Mouse (Mus musculus) bone marrow, adult 2 months (tissue): ENCODE measurements around the gene Cmtm8. TPM values are rescaled to one million over a fixed set of nuclear protein-coding genes. Genes with fewer than 3 reads are reported as not detected.

Experiments used
- H3K27ac ChIP-seq: fragments of 200-500 bp; 2 replicates; pipeline ENCODE4 v1.5.1; 2012; ENCODE audit warnings: low read depth, mild to moderate bottlenecking, control low read depth, inconsistent platforms, low read length; ENCODE audit not compliant: control insufficient read depth, poor library complexity, insufficient read depth
- H3K4me1 ChIP-seq: fragments of 200-500 bp; 2 replicates; pipeline ENCODE4 v1.6.1; 2011; ENCODE audit warnings: low read length; ENCODE audit not compliant: control insufficient read depth, insufficient read depth
- H3K4me3 ChIP-seq: fragments of 200-500 bp; replicated peaks from 2 replicates; pipeline ENCODE3; 2011; ENCODE audit warnings: mild to moderate bottlenecking, low read depth, low read length, control low read depth; ENCODE audit not compliant: control insufficient read depth
- CTCF ChIP-seq: fragments of 200-500 bp; IDR thresholded peaks from 2 replicates; pipeline ENCODE4 v1.5.1; 2011; ENCODE audit warnings: low read length, control low read depth; ENCODE audit not compliant: control insufficient read depth, insufficient read depth
- POLR2A ChIP-seq: fragments of 200-500 bp; IDR thresholded peaks from 2 replicates; pipeline ENCODE4 v1.6.1; 2011; ENCODE audit warnings: low read depth, mild to moderate bottlenecking, control low read depth, low read length, borderline replicate concordance; ENCODE audit not compliant: control insufficient read depth
- WGBS: fragments of 180-500 bp; shearing (Covaris S2); methylation state at CpG from one replicate; pipeline ENCODE4 v1.1.7; 2018; 5-methylcytosine and 5-hydroxymethylcytosine counted together
- polyA plus RNA-seq: library from polyadenylated mRNA; stranded (reverse); fragments of >200 nt; gene quantifications from 2 replicates; pipeline ENCODE4 v1.2.4, GENCODE M21; 2011; ENCODE audit warnings: low replicate concordance; ENCODE audit not compliant: missing spikeins, insufficient read depth, insufficient read length

Gene Cmtm8
- polyA plus RNA-seq, 1 experiment: not detected

DNA sequence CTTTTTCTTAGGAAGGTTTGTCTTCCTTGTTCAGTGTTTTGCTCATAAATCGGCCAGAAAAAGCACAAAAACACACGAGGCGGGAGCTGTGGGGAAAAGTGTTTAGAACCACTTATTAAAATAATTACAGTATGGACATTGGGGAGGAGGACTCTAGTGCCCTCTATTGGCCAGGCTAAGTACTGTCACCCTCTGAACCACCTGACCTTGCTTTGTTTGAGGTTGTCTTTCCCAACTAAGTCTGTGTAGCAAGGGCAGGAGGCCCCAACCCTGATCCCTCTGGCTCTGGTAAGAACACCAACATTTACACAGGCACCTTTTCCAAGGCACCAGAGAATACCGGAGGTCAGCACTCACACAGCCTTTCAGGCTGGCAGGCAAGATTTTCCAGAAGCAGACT, 28.6 kb downstream of the Cmtm8 start:
- TF ChIP-seq POLR2A: no peak
- peak; percentile 65 for TF ChIP-seq CTCF
- 23% methylated on average over 4 of the region's 4 CpGs for WGBS
- H3K4me3 ChIP-seq: no peak overlapping the region
- no peak overlapping the region for H3K27ac ChIP-seq
- peaks cover 1% of the 10 kb centered on the region; the same call in 1 of the 2 replicates for H3K4me1 ChIP-seq

GRCm38 (mm10) chr9:114812001-114812400, 32.0 kb downstream of the Cmtm8 start:
- WGBS: 51% methylated on average over 4 of the region's 4 CpGs
- H3K27ac ChIP-seq: no peak overlapping the region
- peaks cover 1% of the 10 kb centered on the region; the same call in 1 of the 2 replicates for H3K4me1 ChIP-seq
- no peak for TF ChIP-seq POLR2A
- TF ChIP-seq CTCF: no peak
- no peak overlapping the region for H3K4me3 ChIP-seq

DNA sequence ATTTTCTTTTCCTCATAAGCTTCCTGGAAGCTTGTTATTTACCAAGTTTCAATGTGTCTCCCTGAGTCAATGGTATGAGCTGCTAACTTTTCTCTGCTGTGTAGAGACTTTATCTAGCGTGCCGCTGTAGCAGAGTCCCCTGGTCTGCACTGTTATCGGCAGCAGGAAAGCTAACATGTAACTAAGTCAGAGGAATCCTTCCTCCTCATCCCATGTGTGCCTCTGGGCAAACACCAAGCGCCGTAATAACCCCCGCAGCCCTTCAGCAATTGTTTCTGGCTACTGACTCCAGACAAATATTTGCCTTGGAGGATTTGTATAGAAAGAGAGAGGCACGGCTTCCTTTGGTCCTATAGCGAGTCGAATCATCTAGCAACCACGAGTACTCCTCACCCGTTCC, 33.1 kb downstream of the Cmtm8 start:
- Histone ChIP-seq H3K27ac (no peak overlapping the region), H3K4me1 (peaks cover 1% of the 10 kb centered on the region; the same call in 1 of the 2 replicates), H3K4me3 (no peak overlapping the region)
- WGBS: 68% methylated on average over 11 of the region's 11 CpGs
- no peak for TF ChIP-seq POLR2A
- no peak for TF ChIP-seq CTCF

DNA sequence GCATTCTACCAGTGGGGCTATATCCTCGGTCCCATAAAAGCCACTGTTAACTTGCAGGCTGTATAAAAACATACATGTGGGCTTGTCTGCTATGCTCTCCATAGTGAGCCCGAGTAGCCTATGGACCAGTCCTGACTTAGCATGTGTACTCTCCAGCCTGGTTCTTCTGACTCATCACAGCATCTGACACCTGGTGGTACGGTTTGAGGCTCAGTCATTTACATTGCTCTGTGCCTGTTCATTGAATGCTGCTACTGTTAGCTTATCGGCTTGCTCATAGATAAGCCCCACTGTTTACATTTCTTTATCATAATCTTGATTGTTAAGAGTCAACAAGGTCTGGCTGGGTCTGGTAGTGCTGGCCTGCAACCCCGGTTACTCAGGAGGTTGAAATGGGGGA, 35.3 kb downstream of the Cmtm8 start:
- Histone ChIP-seq H3K4me1 (peaks cover 1% of the 10 kb centered on the region; the same call in 1 of the 2 replicates), H3K4me3 (no peak overlapping the region), H3K27ac (no peak overlapping the region)
- TF ChIP-seq POLR2A (no peak), CTCF (no peak)
- WGBS: 84% methylated on average over 5 of the region's 5 CpGs

DNA sequence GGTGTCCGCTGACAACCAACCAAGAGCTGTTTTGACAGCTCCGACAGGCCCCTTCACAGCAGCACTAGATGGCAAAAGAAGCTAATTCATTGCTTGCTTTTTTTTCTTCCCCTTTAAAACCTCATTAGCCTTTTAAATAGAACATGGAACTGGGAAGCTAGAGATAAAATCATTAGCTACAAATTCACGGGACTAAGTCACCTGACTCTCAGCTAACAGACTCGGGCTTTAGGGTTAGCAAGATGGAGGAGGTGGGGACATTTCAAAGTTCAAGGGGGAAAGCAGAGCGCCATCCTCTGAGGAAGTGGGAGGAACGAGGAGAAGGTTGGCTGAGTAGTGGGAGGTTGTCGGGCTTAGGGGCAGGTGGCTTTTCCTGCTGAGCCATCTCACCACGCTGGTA, 36.7 kb downstream of the Cmtm8 start:
- H3K4me1 ChIP-seq: peaks cover 1% of the 10 kb centered on the region; the same call in 1 of the 2 replicates
- H3K27ac ChIP-seq: no peak overlapping the region
- no peak overlapping the region for H3K4me3 ChIP-seq
- no peak for TF ChIP-seq POLR2A
- no peak for TF ChIP-seq CTCF
- 23% methylated on average over 8 of the region's 8 CpGs for WGBS

GRCm38 (mm10) chr9:114805151-114805671, 38.7 kb downstream of the Cmtm8 start:
- 87% methylated on average over 19 of the region's 19 CpGs for WGBS
- TF ChIP-seq POLR2A (no peak), CTCF (no peak)
- no peak overlapping the region for H3K27ac ChIP-seq
- no peak overlapping the region for H3K4me3 ChIP-seq
- no peaks in the 10 kb centered on the region for H3K4me1 ChIP-seq

DNA sequence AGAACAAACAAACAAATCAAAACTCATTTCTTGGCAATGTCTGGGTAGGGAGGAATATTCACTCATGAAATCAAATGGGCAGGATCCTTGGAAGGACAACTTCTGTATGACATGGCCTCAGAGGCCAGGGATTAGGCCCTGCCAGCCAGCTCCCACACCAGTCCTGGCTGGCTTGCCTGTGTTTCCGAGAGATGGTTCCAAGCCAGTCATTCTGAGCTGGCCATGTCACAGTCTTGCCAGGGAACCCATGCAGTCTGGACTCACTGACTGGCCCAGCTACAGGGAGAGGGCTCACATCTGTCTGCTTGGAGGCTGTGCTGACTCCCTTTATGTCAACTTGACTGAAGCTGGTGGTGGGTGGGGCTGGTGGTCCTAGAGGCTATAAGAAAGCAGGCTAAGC, 41.8 kb downstream of the Cmtm8 start:
- TF ChIP-seq CTCF: no peak
- TF ChIP-seq POLR2A: no peak
- 71% methylated on average over 1 of the region's 1 CpGs for WGBS
- no peaks in the 10 kb centered on the region for H3K4me1 ChIP-seq
- H3K27ac ChIP-seq: no peak overlapping the region
- no peak overlapping the region for H3K4me3 ChIP-seq

- no peaks in the 10 kb centered on the region for H3K4me1 ChIP-seq
- TF ChIP-seq CTCF (no peak), POLR2A (no peak)
- no peak overlapping the region for H3K4me3 ChIP-seq
- WGBS: 94% methylated on average over 15 of the region's 15 CpGs
- no peak overlapping the region for H3K27ac ChIP-seq
These were observed 42.7 kb downstream of the Cmtm8 start for GRCm38 (mm10) chr9:114801301-114801700.
